Mouse (Mus musculus) embryo, embryonic 10.5 days (tissue): Measurements from ENCODE around the gene Dct.

Experiments used
- DNase-seq: peaks from one replicate; pipeline ENCODE4 v3.0.0-alpha.2; 2015; ENCODE audit warnings: low spot score

Dct gene

DNA sequence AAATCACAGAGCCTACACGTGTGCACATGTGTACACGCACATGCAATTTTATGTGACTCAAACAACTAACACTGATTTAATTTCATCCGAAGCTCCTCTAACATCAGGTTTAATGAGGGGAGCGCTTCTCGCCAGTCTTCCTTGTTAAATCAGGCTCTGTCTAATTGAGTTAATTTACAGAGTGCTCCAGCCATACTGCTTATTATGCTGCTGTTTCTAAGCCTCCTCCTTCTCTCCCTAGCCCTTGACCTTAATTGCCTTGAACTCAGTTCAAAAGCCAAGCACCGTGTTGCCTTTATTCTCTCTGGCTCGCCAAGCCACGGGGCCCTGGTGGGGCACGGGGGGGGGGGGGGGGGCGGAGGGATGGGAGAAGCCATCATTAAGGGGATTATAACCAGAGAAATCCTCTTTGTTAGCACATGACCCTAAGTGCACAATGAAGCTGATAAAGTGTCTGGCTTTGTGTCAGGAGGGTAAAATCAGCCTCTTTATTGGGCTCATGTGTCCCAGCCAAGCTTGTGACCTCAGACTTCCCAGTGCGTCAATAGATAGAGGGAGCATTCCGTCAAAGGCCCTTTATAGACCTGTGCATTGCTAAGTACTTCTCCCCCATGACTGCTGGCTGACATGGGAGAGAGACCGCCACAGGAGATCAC is at the start of gene Dct:
TSS of gene Dct (minus strand) at position 270 of the 656 bp plus-strand sequence.
- DNase-seq, result peak; percentile 76

DNA sequence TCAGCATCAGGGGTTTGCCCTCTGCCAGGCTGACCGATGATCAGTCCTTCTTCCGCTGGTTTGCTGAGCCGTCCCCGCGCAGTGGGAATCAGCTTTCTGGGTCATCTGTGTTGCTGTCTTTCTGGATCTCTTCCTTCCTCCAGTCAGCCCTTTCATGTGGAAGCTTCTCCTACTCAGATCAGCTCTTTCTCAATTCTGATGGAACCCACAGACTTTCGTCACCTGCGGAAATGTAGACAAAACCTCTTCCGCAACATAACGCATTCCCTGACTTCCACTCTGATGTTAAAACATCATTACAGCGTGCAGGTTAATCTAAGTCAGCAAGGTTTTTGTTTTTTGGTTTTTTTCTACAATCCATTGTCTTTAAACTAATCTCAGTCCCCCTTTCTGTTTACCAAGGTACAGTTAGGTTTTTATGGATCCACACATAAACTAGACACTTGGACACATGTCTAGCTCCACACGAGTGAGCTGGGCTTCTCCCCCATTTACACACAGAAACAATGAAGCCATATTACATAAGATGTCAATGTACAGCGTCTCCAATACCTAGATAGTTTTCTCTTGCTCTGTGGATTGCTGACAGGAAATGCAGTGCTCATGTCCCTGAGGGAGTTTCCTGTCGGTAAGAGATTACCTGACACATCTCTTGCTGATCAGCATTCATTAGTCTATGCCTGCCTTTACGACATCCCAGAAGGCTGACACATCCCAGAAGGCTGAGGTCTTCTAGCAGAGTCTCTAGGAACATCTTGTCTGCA is 49.4 kb upstream of the Dct start:
- DNase-seq, result no peak

DNA sequence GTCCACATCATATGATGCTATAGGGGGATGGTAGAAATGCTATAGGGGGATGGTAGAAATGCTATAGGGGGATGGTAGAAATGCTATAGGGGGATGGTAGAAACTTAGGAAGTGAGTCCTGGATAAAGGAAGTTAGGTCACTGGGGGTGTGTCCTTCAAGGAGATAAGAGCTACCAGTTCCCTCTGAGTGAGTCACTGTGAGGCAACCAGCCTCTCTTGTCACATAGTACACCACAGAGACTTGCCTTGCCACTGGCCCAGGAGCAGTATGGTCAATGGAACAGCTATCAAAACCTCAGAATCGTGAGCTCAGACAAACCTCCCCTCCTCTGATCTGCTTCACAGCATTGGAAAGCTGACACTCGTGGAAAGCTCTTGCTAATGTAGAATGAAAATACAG is 46.2 kb upstream of the Dct start:
- DNase-seq, result no peak

DNA sequence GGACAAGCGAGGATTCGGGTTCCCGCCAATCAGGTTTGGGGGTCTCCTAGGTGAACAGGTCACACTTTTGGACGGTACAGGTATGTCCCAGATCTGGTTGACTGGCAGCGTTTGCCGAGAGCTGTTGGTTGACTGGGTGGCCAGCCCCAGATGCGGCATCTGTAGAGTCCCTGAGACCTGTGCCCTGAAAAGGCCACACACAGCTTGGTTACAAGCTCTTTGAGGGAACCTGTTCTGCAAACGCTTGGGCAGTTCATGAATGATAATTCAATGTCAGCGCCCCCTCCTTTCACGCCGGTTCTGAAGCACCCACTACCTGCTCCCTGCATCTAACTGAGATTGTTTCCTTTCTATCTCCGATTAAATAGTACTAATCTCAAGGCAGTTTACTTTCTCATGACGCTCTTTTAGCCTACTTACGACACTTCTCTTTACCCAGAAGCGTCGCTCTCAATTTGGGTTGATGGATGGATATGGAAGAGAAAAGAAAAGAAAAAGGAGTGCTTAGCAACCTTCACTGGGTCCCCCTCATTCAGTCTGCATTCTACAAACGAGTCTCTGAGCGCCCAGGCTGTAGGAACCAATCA is 37.9 kb upstream of the Dct start:
- peak; percentile 61 for DNase-seq

DNA sequence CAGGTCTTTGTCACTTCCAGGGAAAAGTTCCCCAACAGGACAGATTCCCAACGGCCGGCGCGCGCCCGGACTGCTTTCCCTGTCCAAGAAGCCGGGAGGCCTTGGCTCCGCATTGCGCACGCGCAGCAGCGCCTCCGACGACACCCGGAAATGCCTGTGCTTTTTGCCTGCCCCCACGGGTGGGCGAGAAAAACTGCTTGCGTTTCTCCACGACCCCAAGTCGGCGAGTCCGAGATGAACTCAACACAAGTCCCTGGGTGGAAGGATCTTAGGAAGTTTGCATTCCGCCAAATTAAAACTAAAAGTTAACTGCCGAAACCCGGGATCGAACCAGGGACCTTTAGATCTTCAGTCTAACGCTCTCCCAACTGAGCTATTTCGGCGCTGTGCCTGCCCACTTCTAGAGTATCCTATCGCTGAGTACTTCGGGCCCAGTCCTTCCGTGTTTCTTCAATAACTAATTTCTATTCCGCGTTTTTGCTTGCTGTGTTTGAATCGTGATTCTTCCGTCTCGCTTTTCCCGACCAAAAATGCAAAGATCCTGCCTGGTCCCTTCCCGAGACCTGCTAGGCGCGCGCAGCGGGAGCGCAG is 37.3 kb upstream of the Dct start:
- peak; percentile 93 for DNase-seq

DNA sequence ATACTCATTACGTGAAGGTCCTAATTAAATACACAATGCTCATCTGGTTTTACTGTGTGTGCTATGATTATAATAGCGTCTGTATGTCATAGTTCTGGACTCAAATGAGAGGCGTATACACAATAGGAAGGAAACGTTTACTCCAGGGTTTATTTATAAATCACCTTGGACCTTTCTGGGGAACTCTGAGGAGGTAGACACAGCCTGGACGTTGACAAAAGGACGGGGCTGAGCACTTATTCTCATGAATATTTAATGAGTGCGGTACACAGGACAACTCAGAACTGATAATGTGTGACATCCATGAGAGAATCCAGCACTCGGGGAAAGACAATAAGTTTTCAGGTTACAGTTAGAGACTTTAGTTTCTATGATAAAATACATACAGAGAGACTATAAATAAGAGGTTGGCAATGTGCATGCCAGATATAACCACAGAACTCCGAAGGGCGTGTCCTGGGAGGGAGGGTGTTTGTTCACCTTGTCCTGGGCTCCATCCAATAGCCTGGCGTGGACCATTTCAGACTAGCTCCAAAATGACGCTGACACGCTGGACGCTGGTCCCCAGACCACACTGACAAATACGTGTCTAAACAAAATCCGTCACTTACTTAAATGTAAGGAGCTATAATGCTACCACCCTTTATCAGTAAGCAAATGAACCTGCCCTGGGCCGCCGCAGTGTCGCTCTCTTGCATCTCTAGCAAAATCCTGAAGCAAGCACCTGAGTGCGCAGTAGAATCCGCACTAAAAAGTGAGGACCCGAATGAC is 36.6 kb upstream of the Dct start:
- DNase-seq, result peak; percentile 53

DNA sequence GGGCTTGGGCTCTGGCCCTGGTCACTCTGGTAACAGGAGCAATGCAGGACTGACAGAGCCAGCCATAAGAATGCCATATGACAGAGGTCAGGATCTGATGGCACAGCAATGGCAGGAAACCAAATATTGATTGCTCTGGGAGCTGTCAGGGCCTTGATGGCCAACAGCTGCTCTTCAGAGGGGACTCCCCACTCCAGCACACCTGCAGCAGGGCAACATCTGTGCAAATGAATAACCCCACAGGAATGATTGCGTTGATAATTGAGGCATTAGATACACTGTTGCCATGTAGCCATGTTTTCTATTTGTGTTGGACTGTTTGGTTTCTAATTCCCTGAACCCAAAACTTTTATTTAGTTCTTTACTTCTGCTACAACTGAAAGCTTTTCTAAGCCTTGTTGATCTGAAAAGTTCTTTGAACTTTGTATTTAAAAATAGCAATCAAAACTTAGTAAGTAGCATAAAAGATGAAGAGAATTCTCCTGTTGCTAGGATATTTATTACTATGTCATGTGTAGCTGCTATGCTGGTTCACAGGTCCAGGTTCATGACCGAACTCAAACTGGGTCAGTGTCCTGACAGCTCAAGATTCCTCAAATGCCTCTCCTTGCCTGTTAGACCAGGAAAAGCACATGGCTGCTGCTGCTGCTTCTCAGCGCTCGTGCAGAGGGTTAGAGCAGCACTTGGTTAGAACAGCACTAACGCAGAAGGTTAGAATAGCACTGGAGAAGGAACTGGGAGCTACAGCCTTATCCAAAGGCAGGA is 34.4 kb upstream of the Dct start:
- peak; percentile 17 for DNase-seq

DNA sequence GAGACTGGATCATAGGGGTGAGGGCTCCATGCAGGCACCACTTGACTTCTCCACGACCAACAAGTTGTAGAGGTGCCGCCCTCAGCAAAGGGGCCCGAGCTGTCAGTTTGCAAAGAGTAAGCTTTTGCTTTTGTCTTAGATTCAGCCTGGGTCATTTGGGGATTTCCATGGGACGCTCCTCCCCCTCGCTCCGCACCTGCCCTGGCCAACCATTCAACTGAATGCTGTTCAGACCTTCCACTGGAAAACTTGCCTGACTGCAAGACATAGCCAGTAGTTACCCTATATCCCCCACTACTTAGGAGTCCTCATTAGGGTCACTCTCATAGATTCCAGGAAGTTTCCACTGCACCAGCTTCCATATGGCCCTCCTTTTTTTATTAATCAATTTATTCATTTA is 31.8 kb upstream of the Dct start:
- DNase-seq, result no peak

DNA sequence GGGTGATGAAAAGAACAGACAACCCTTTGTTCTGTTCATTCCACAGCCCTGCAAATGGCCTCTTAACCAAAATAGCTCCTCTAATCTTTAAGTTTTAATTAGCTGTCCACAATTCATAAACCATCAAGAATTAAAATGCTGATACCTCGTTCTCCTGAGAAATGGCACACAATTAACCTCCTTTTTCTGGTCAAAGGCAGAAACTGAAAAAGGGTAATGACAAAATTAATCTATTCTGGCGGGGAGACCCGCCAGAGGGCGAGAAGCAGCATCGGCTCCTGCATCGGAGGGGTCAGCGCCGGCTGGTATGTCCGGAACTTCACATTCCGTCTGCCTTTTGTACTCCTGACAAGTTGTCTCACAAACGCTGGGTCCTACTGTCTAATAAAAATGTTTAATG is 28.6 kb upstream of the Dct start:
- DNase-seq, result peak; percentile 40

DNA sequence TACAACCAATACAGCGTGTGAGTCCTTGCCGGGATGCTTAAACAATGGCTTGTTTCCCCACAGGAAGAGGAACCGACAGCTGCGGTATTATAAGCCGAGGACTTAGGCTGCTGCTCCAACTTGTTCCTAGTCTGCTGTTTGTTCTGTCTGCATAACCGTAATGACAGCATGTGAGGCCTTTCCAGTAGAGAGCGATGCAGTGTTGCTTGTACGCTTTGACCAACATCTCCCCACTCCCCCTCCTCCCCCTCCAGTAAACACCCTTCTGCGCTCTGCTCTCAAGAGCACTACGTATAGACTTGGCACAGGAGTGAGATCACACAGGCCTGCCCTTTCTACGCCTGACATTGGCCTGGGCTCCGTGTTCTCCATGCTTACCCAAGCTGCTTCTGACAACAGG is 18.1 kb upstream of the Dct start:
- DNase-seq, result no peak

DNA sequence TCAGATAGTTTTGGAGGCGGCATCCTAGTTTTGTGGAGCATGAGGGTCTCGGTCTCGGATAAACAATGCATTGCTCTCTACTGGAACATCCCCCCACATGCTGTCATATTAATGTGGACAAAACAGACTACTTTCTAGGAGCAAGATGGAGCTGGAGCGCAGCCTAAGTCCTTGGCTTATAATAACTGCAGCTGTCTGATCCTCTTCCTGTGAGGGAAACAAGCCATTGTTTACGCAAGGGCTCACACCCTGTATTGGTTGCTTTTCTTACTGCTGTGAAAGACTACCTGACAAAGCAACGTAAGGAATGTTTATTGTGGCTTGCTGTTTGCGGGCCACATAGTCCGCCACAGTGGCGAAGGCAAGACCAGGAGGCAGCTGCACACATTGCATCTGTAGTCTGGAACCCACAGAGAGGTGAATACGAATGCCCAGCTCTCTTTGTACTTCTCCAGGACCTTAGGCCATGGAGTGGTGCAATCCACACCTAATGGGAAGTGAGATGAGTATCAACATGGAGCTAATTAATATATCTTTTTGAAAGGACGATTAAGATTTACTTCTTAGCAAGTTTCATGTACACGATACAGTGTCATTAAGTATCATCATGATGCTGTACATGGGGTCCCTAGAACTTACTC is 17.5 kb upstream of the Dct start:
- no peak for DNase-seq

DNA sequence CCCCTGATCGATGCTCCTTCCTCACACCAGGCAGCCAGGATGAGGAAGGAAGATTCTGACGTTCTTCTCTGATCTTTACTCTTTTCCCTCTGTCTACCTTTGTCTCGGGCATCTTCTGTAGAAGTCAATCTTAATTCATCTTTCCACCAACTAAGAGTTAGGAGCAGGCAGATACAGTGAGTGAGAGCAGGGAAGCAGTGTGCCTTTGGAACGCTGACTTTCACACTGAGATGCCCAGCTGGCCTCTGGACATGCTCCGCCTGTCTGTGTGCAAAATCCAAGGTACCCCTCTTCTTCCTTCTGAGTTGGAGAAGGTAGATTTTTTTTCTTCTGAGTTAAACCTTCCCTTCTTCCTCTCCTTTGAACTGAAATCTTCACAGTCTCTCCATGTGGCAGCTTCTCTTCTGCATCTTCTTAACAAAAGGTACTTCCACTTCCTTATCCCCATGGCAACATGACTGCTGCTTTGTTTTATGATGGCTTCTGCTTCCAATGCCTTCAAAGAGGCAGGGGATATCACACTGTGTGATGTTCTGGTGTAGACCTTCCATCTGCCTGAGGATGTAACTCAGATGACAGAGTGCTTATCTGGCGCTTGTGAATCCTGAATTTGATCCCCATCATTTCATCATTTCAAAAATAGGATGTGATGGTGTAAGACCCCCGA is 9.9 kb upstream of the Dct start:
- DNase-seq, result no peak

DNA sequence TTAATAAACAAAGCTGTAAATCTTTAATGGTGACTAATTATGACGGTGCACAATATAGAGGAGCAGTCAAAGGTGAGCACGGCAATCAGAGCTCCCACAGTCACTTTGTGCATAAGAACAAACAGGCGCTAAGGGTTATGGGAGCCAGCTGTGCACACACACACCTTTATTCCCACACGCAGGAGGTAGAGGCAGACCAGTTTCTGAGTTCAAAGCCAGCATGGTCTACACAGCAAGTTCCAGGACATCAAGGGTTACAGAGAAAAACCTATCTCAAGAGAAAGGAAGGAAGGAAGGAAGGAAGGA is 6.5 kb upstream of the Dct start:
- DNase-seq, result no peak

DNA sequence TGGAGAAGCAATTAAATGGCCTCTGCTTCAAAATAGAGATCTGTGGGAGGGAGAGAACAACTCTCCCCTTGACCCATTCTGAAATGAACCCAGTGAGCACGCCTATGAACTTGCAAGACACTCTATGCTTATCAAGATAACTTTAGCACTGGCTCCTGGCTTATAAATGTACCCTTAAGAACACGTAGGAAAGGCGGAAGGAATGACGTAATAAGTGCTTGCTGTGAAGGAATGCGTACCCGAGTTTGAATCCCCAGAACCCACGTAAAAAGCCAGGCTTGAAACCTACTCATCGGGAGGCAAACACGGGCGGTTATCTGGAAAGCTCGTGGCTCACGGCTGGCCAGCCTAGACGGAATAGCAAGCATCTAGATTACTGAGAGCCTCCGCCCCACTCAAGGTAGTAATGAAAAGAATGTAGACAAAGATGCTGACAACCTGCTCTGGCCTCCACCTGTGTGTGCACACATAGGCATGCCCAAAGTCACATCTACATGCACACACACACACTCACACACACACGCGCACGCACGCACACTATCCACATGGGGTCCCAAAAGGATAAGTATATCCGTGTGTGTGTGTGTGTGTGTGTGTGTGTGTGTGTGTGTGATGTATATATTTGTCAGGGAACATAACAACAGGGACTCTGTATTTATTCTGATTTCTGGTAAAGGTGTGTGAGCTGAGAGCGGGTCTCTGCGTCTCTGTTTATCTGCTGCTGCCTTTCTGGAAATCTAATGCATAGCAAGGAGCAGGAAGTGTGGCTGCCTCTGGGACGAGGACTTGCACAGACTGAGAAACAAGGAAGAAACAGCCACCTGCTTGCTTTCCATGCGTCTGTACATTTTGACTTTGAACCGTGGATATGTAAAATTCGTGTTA is 5.9 kb upstream of the Dct start:
- DNase-seq, result no peak

DNA sequence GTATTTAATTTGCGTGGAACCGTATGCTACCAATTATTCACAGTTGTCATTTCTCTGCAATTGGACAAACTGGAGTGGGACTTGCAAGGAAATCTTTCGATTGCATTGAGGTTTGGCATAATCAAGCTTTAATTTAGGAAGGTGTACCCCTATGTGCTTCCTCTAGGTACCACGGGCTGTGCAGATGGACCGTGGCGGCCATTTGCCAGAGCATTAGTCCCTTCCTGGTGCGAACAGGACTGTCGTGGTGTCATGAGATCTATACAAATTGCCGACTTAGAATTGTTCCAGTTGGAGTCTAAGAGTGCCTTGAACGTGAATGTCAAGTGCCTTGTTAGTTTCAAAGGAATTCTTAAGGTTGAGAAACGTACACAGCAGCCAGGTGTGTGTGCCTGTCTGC is 726 bp upstream of the Dct start:
- no peak for DNase-seq

DNA sequence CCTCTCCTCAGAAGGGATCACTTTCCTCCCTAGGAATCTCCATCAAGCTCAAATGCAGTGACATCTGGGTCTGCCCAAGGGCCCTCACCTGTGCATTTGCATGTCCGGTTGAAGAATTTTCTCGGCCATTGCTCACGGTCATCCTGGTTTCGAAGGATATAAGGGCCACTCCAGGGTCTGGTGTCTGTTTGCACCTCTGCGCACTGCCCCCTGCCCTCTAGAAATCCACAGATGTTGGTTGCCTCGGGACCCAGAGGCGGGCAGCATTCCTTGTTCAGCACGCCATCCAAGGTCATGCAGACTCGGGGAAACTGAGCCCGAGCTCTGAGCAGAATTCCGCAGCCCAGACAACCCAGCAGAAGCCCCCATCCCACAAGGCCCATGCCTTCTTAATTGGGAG is 648 bp downstream of the Dct start:
- no peak for DNase-seq

DNA sequence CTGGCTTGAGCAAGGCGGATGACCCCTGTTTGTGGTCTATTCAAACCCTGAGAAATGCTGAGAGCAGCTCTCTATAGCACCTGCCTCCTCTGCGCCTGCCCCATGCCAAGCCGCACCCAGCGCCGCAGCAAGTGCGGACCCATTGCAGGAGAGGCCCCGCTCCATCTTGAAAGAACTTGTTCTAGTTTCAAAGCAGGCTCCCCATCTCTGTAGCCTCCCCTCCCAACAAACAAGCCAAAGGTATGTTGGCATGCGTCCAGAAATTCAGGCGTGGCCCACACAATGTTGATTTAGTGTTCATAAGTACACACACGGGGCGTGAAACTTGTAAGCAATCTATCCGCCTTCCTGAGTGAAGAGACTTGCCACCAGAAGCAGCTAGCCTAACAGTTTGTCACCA is 1.1 kb downstream of the Dct start:
- no peak for DNase-seq

DNA sequence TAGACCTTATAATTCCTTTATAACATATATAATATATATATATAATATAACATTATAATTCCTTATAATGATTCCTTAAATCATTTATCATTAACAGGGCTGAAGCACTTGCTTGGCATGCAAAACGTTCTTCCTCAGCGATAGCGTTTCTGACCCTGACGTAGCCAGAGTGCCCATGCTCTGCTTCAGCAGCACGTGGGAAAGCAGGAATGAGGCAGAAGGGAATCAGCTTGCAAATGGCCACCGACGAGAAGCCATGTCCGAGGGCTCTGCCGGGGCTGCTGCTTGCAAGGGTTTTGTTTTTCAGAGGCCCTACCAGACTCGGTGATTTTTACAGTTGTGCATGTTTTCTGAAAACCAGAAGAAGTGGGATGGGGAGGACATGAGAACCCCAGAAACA is 1.6 kb downstream of the Dct start:
- DNase-seq, result no peak

DNA sequence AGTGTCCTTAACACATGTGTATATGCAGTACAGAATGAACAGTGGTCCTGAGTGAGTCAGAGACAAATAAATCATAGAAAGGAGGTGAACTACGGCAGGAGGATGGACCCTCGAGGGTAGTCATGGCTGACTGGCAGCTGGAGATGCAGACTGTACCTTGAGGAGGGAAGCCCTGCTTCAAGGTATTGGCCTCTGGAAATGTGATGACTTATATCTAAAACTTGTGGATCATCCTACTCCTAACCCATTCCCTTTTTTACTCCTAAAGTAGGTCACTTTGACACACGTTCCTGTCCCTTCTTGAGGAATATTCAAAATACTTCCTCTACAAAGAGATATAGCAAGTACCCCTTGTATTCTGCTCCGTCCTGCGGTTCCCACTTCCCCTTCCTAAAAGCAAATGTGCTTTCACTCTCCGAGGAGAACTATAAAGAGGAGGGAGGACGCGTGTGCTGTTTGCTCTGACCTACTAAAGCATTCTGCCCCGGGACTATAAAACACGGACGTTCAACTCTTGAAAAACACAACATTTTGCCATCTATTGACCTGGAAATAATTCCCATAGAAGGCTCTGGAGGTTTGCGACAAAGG is 2.3 kb downstream of the Dct start:
- DNase-seq, result no peak
